Mouse (Mus musculus) heart, postnatal 0 days (tissue): Measurements from ENCODE around the gene Pdcl3.
"Not testable (repeated sequence)": the region's sequence is repeated elsewhere in the genome, so short reads cannot be mapped to it uniquely, and the experiment has no call there.

Experiments
- CTCF ChIP-seq: IDR thresholded peaks from 2 replicates; pipeline ENCODE4 v1.5.1; 2016; ENCODE audit warnings: antibody characterized with exemption, control low read depth, low read depth
- EP300 ChIP-seq: IDR thresholded peaks from 2 replicates; pipeline ENCODE4 v1.6.1; 2016; ENCODE audit warnings: antibody characterized with exemption, low read depth

GRCm38 (mm10) chr1:39044442-39044841 is 59.0 kb downstream of the Pdcl3 start:
- TF ChIP-seq CTCF, EP300: not testable (repeated sequence)
